Comparison of ENCODE assay signal across 9 mouse cellular contexts in the genomic region with DNA sequence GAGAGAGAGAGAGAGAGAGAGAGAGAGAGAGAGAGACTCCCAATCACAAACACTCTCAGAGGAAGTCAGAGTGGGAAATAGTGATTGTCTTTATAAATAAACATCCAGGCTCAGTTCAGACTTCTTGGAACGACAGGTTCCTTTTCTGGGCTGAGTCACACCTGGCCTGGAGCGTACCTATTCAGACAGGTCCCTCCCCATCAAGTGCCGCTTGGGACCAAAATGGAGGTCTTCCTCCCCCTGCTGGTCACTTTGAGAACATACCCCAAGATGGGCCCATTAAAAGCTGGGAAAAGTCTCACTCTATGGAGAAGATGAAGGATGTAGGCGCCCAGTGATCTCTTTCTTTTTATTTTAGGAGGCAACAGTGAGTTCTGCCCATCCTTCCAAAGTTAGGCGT. TPM values are rescaled to one million over a fixed set of nuclear protein-coding genes. Genes with fewer than 3 reads are reported as not detected.
DNase-seq lines count a peak whose midpoint lies in the region; ATAC-seq and TF ChIP-seq lines count a peak whose summit lies in the region.
"Had no signal": no experiment of that assay in that cellular context is flagged by ENCODE, and none has a peak within 500 bp of the region (broad histone marks: within the 10 kb centered on the region; RNA-seq: fewer than 3 reads in every experiment).

No protein-coding gene starts in this region.

- H3K4me2 ChIP-seq in forebrain, embryonic 12.5 days, result no peak overlapping the region
- no peak overlapping the region for H3K4me2 ChIP-seq in embryonic facial prominence, embryonic 11.5 days (ENCODE audit: low read depth, low read length)
- H3K4me2 ChIP-seq in liver, postnatal 0 days (ENCODE audit: low read depth, low read length), result no peak overlapping the region
- H3K4me2 ChIP-seq: hindbrain, embryonic 15.5 days had no signal

- H3K4me1 ChIP-seq in forebrain, embryonic 10.5 days, result peaks cover 20% of the 10 kb centered on the region
- peaks cover 8% of the 10 kb centered on the region; the same call in 1 of the 2 replicates for H3K4me1 ChIP-seq in forebrain, embryonic 12.5 days
- no peaks in the 10 kb centered on the region for H3K4me1 ChIP-seq in embryonic facial prominence, embryonic 11.5 days (ENCODE audit: control insufficient read depth, insufficient read depth, low read length)
- peaks cover 11% of the 10 kb centered on the region for H3K4me1 ChIP-seq in liver, postnatal 0 days (ENCODE audit: insufficient read depth)
- H3K4me1 ChIP-seq: hindbrain, embryonic 15.5 days had no signal

- no peak overlapping the region for H3K9ac ChIP-seq in forebrain, embryonic 12.5 days
- no peak overlapping the region for H3K9ac ChIP-seq in embryonic facial prominence, embryonic 11.5 days (replicated peaks; ENCODE audit: low read length)
- no peak overlapping the region for H3K9ac ChIP-seq in liver, postnatal 0 days (replicated peaks)
- H3K9ac ChIP-seq: hindbrain, embryonic 15.5 days had no signal

- no peaks in the 10 kb centered on the region for H3K27me3 ChIP-seq in forebrain, embryonic 10.5 days (ENCODE audit: poor library complexity, severe bottlenecking)
- H3K27me3 ChIP-seq in forebrain, embryonic 12.5 days, result 0 out of 2 replicates have a peak, but pooled peaks cover 7% of the 10 kb centered on the region
- no peaks in the 10 kb centered on the region for H3K27me3 ChIP-seq in embryonic facial prominence, embryonic 11.5 days (ENCODE audit: control insufficient read depth, insufficient read depth, low read length)
- no peaks in the 10 kb centered on the region for H3K27me3 ChIP-seq in liver, postnatal 0 days (ENCODE audit: insufficient read depth, low read length)
- H3K27me3 ChIP-seq: hindbrain, embryonic 15.5 days had no signal

- ATAC-seq in forebrain, embryonic 12.5 days (ENCODE audit: low FRiP score), result no peak; the same call in 1 of the 2 replicates
- no peak for ATAC-seq in embryonic facial prominence, embryonic 11.5 days (replicated peaks; ENCODE audit: insufficient number of reproducible peaks, low FRiP score, low TSS enrichment, low read depth)
- ATAC-seq in liver, postnatal 0 days, result peak; percentile 28

- no peak overlapping the region for H3K4me3 ChIP-seq in forebrain, embryonic 10.5 days
- no peak overlapping the region for H3K4me3 ChIP-seq in forebrain, embryonic 12.5 days (replicated peaks)
- no peak overlapping the region for H3K4me3 ChIP-seq in embryonic facial prominence, embryonic 11.5 days (ENCODE audit: low read depth, low read length)
- H3K4me3 ChIP-seq in liver, postnatal 0 days (ENCODE audit: low read depth, low read length), result no peak overlapping the region
- H3K4me3 ChIP-seq: hindbrain, embryonic 15.5 days had no signal

- peak overlapping the region; percentile 53; the same call in 1 of the 2 replicates for H3K27ac ChIP-seq in forebrain, embryonic 10.5 days
- no peak overlapping the region for H3K27ac ChIP-seq in forebrain, embryonic 12.5 days
- H3K27ac ChIP-seq in embryonic facial prominence, embryonic 11.5 days (replicated peaks; ENCODE audit: low read depth, low read length), result no peak overlapping the region
- no peak overlapping the region for H3K27ac ChIP-seq in liver, postnatal 0 days (ENCODE audit: low read depth)
- H3K27ac ChIP-seq: hindbrain, embryonic 15.5 days had no signal

- H3K9me3 ChIP-seq in forebrain, embryonic 10.5 days, result no peaks in the 10 kb centered on the region
- H3K9me3 ChIP-seq in forebrain, embryonic 12.5 days, result no peaks in the 10 kb centered on the region
- H3K9me3 ChIP-seq in embryonic facial prominence, embryonic 11.5 days (replicated peaks; ENCODE audit: control insufficient read depth, low read length), result no peaks in the 10 kb centered on the region
- H3K9me3 ChIP-seq in liver, postnatal 0 days (ENCODE audit: low read length), result no peaks in the 10 kb centered on the region
- H3K9me3 ChIP-seq: hindbrain, embryonic 15.5 days had no signal

- WGBS in forebrain, embryonic 10.5 days, result 7% methylated on average over 5 of the region's 5 CpGs
- 2% methylated on average over 5 of the region's 5 CpGs for WGBS in forebrain, embryonic 12.5 days
- 11% methylated on average over 5 of the region's 5 CpGs for WGBS in embryonic facial prominence, embryonic 11.5 days
- 2% methylated on average over 5 of the region's 5 CpGs for WGBS in liver, postnatal 0 days (ENCODE audit: insufficient replicate concordance)

- TF ChIP-seq EP300 in liver, postnatal 0 days (IDR thresholded peaks at IDR 0.05; ENCODE audit: low read depth), result no peak

- peak; percentile 95 for TF ChIP-seq CTCF in liver, postnatal 0 days (IDR thresholded peaks at IDR 0.05; ENCODE audit: low read depth)

- peak; percentile 53 for DNase-seq in forebrain, embryonic 10.5 days (ENCODE audit: extremely low spot score, low spot score)
- DNase-seq in 3T3-L1 (ENCODE audit: low read depth, low spot score), result peak; percentile 77
- DNase-seq in adrenal gland, postnatal 14 days, result peak; percentile 73
- DNase-seq in embryonic facial prominence, embryonic 11.5 days (ENCODE audit: low spot score), result peak; percentile 76
- peak; percentile 39 for DNase-seq in hindlimb bud, embryonic 11.5 days (ENCODE audit: extremely low spot score, low read depth, low spot score)
- DNase-seq in liver, postnatal 0 days, result peak; percentile 72
- peak; percentile 79 for DNase-seq in retina, postnatal 1 day

- no peaks in the 10 kb centered on the region for H3K36me3 ChIP-seq in forebrain, embryonic 10.5 days (replicated peaks)
- H3K36me3 ChIP-seq in forebrain, embryonic 12.5 days (replicated peaks), result no peaks in the 10 kb centered on the region
- H3K36me3 ChIP-seq in embryonic facial prominence, embryonic 11.5 days (replicated peaks; ENCODE audit: control insufficient read depth, insufficient read depth, low read depth, low read length), result no peaks in the 10 kb centered on the region
- H3K36me3 ChIP-seq in liver, postnatal 0 days (replicated peaks; ENCODE audit: insufficient read depth, low read length), result no peaks in the 10 kb centered on the region
- H3K36me3 ChIP-seq: hindbrain, embryonic 15.5 days had no signal

RNA-seq across cellular contexts. Expression of gene Chit1, which starts 4.3 kb away (rescaled TPM):
- not detected in 2 replicates for polyA plus RNA-seq in forebrain, embryonic 10.5 days (2016; fragmentation: Nextera tagmentation; extraction: Ambion mirVana)
- polyA plus RNA-seq in forebrain, embryonic 12.5 days (2016; fragmentation: Nextera tagmentation; extraction: Ambion mirVana), result not detected in 2 replicates
- total RNA-seq in adrenal gland, postnatal 14 days (2021), result not detected in 2 replicates
- not detected in 2 replicates for polyA plus RNA-seq in embryonic facial prominence, embryonic 11.5 days (2014; fragmentation: Nextera tagmentation; extraction: Ambion mirVana)
- 0.26 TPM in 2 replicates for polyA plus RNA-seq in liver, postnatal 0 days (2015; fragmentation: Nextera tagmentation; extraction: Ambion mirVana)

RNA-seq across cellular contexts. Expression of gene Btg2, which starts 27.8 kb away (rescaled TPM):
- polyA plus RNA-seq in forebrain, embryonic 10.5 days (2016; fragmentation: Nextera tagmentation; extraction: Ambion mirVana), result 64.6 and 68.6 TPM in 2 replicates
- polyA plus RNA-seq in forebrain, embryonic 12.5 days (2016; fragmentation: Nextera tagmentation; extraction: Ambion mirVana), result 128 and 135 TPM in 2 replicates
- total RNA-seq in adrenal gland, postnatal 14 days (2021), result 36.7 and 58.2 TPM in 2 replicates
- polyA plus RNA-seq in embryonic facial prominence, embryonic 11.5 days (2014; fragmentation: Nextera tagmentation; extraction: Ambion mirVana), result 38.1 and 38.9 TPM in 2 replicates
- 60.1 and 62.6 TPM in 2 replicates for polyA plus RNA-seq in liver, postnatal 0 days (2015; fragmentation: Nextera tagmentation; extraction: Ambion mirVana)
